Mouse (Mus musculus) E14TG2a.4 (cell line): ENCODE measurements around the gene Wap.

Experiments used
- CTCF ChIP-seq: conservative IDR thresholded peaks from 2 replicates; pipeline ENCODE4 v1.5.1; 2014; ENCODE audit warnings: low read length
- POU5F1 ChIP-seq: IDR thresholded peaks from 2 replicates; pipeline ENCODE4 v1.6.1; 2014; ENCODE audit warnings: low read length, borderline replicate concordance

DNA sequence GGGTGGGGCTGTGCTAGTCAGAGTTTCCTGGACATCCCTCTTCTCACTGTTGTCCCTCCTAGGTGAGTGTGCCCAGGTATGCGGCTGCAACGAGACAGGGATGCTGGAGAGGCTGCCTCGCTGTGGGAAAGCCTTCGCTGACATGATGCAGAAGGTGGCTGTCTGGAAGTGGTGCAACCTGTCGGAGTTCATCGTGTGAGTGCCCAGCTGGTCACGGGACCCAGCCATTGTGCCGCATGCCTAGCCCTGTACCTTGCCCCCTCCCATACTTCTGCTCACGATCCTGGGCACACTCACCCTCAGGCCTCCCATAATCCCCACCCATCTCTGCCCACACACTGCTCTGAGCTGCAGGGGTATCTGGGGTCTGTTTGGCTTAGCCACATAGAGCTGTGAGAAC is 36.3 kb upstream of the Wap start:
- TF ChIP-seq CTCF, result no peak
- TF ChIP-seq POU5F1, result no peak
